Mouse (Mus musculus): ENCODE measurements at regions not wholly inside any gene's neighbourhood (a gene's known extent, or its start where the extent isn't known, plus 50 kb on each side); places are given as distances from the start of the nearest gene placed in this dataset.

- no peak for DNase-seq (ENCODE audit: low spot score)
Measured at GRCm38 (mm10) chr2:50627501-50627900, 330.9 kb upstream of the Mmadhc start.

GRCm38 (mm10) chr2:50625233-50625749 lies 328.7 kb upstream of the Mmadhc start:
- no peak for DNase-seq (ENCODE audit: low spot score)

DNA sequence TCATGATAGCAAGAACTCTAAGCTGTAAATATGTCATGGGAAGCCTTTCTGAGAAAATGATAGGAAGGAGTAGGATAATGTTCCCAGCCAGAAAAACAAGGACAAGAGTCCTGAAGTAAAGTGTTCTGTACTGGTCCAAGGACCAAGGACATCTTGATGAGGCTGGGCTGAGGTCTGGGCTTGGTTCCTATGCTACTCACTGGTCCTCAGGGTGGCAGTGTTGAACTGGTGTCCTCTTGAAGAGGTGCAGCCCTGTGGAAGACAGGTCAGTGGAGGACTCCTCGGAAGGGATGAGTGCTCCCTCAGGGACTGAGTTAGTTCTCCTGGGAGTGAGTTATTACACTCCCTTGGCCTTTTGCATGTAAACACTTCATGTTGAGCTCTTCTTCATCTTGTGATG lies 312.5 kb upstream of the Mmadhc start:
- DNase-seq (ENCODE audit: low spot score): peak; percentile 17

DNA sequence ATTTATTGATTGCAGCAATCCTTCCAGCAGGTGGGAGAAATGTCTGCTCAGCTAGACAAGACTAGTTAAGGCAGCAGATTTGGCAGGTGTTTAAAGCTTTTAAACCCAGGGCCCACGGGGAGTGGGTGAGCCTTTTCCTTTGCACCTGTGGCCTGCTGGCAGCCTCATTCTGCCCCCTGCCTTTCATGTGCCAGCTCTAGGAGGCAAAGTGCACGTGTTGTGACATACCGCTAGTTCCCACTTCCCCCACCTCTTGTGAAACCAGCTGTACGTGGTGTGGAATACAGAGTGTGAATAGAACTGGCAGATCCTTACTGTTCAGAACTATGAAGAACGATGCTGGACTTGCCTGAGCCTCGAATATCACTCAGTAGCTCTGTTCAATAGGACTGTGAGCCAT lies 292.6 kb upstream of the Mmadhc start:
- DNase-seq (ENCODE audit: low spot score): no peak

DNA sequence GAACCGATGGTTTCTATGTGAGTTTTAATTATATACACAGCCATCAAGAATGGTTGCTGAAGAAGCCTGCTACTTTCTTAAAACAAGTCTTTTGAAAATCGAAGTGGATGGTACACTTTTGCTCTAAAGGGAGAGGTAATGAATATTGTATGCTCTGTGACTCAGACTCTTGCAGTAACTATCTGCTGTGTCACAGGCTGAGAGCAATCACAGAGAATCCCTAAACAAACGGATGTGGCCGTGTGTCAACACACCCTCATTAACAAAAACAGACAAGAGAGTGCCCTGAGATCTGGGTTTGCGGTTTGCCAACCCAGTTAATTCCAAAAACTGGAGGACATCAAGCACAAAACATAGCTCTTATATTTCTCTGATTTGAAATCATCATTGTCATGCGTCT lies 292.1 kb upstream of the Mmadhc start:
- no peak for DNase-seq (ENCODE audit: low spot score)

DNA sequence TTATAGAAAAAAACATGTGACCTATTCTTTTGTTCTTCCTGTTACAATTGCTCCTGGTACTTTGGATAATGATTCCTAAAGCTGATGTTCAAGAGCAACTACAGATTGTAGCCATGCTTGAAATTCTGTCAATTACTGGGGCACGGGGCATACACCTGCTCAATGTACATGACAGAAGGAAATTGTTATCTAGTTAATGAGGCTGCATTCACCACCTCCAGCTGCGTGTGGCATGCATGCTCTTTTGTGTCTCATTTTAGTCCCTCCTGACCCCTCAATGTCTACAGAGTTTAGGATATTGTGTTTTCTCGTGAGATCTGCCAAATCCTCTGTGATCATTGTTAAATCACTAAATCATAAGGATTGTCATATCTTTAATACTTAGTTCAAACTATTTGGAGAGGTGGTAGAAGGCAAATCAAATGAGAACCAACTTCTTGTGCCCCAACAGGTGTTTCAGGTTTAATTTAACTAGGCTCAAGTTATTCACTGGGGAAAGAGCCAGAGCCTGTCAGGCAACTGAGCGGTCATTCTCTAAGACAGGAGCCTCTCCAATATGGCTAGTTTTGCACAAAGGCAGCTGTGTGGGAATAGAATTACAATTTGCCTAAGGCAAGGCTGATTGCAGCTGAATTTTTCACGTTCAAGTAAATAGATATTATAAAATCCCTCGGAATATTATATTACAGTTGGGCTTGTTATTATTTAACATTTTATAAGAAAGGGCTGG lies 289.9 kb upstream of the Mmadhc start:
- no peak for DNase-seq (ENCODE audit: low spot score)

GRCm38 (mm10) chr2:50579620-50580019 lies 283.0 kb upstream of the Mmadhc start:
- DNase-seq (ENCODE audit: low spot score): no peak

GRCm38 (mm10) chr2:50578278-50579043 lies 281.9 kb upstream of the Mmadhc start:
- no peak for DNase-seq (ENCODE audit: low spot score)

DNA sequence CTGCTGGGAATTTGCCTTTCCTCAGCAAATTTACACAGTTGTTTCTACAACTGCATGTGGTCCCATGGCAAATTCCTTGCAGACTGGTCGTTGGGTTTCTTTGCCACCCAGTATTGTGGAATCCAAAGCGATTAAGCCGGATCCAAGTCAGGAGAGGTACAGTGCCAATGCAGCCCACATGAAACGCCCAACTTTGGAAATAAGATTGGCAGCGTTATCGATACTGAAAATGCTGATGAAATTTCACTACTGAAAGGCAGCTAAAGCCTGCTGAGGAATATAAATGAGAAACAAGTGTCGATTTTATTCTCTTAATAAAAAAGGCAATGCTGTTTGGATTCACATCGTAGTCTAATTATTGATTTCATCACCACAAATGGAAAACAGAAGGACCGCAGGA lies 281.1 kb upstream of the Mmadhc start:
- DNase-seq (ENCODE audit: low spot score): no peak

DNA sequence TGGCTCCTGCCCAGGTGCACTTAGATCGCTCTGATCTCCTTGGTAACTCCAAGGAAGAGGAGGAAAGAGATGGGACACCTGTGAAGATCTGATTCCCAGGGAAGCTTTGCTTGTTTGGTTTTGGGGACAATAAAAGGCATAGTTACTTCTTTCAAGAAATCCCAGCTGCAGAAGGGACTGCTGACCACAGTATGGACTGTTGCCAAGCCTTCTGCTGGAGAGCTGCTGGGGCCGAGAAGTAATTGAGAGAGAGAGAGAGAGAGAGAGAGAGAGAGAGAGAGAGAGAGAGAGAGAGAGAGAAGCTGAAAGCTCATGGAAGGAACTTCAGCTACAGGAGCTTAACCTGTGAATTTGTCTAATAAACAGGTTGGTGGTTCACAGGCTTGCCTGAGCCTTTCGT lies 276.9 kb upstream of the Mmadhc start:
- no peak for DNase-seq (ENCODE audit: low spot score)

DNA sequence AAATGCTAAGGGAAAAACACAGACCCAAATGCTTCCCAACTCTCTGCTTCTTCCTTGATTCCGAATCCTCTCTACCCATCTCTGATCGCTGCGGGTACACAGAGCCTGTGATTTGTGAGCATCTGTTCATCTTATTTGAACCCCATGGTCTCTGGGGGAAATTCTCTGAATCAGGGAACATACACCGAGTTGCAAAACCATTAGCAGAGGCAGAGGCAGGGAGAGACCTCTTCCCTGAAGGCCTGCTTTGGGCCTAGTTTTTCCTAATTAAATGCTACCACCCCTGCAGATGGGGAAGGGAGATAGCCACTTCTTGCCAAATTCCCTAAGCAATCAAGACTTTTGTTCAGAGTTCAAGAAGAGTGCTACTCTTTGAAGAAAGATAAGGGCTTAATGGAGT lies 274.4 kb upstream of the Mmadhc start:
- DNase-seq (ENCODE audit: low spot score): no peak

DNA sequence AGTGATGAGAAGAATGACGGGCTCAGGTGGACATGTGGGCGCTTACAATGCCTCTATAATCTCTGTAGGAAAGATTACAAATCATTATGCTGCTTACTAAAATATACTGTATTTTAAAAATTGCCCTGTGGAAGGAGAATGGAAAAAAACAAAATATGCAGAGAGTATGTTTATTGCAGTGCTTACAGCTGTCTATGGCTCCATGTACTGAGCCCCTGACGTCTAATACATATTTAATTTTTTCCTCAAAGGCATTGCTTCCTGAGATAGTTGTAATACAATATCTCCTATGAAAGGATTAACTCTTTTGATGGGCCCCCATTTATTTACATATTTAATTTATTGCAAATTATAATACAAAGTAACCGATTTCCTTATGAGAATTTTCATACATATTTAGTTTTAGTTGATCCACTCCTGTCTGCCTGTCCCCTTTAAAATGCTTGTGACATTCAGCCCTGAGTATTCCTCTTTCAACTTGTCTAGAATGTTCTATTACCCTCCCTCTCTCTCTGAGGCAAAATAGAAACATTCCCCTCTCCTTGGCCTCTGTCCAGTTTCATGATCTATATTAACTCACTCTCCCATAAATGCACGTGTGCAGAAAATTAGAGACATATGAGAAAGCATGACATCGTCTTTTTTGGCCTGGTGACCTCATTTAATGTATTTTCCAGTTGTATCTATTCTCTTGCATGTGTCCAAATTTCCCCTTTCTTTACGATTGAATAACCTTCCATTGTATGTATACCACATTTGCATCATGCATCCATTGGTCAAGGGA lies 273.1 kb upstream of the Mmadhc start:
- DNase-seq (ENCODE audit: low spot score): no peak

- DNase-seq (ENCODE audit: low spot score): no peak
Measured at GRCm38 (mm10) chr2:50568777-50569501, 272.3 kb upstream of the Mmadhc start.

GRCm38 (mm10) chr2:50567542-50567941 lies 270.9 kb upstream of the Mmadhc start:
- DNase-seq (ENCODE audit: low spot score): no peak

- no peak for DNase-seq (ENCODE audit: low spot score)
Measured at GRCm38 (mm10) chr2:50554031-50554430, 257.4 kb upstream of the Mmadhc start.

GRCm38 (mm10) chr2:50552437-50552836 lies 255.8 kb upstream of the Mmadhc start:
- DNase-seq (ENCODE audit: low spot score): no peak

DNA sequence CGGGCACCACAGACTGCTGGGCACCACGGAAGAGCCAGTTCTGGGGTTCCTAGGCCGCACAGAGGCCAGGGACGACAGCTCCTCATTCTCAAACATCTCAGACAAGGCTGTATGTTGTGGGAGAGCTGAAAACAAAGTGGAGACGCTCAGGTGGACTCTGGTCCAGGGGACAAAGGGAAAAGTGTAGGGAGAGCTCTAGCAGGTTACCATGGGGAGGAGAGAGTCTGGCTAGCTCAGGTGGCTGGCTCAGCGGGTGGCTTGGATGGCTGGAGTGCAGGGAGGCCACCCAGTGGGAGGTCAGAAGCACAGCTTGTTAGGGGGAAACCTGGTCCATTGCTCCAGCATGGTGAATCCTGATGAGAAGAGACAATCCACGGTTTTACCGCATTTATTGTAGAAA lies 253.3 kb upstream of the Mmadhc start:
- no peak for DNase-seq (ENCODE audit: low spot score)

DNA sequence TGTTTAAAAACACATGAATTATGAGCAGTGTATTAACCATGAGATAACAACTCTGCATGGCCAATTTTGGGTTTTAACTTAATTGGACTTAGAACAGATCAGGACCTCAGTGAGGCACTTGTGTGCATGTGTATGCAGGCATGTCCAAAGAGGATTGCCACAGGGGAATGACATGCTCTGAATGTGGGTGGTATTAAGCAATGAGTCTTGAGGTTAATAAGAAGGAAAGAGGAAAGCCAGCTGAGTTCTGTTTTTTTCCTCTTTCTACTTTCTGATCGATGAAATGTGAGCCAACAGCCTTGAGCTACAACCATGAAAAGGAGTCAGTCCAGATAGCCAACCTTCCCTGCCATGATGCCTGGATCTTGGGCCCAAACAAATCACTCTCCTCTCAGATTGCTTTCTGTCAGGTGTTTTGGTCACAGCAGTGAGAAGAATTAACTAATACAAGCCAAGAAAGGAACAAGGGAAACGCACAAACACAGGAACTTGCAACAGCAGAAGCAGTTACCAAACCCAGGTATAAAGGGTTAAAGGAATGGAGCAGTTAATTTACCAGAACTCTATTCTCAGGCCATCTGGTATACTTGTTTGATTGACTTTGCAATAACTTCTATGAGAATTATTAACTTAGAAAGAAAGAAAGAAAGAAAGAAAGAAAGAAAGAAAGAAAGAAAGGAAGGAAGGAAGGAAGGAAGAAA lies 243.3 kb upstream of the Mmadhc start:
- DNase-seq (ENCODE audit: low spot score): no peak

- no peak for DNase-seq (ENCODE audit: low spot score)
Measured at GRCm38 (mm10) chr2:50538068-50538467, 241.5 kb upstream of the Mmadhc start.

- no peak for DNase-seq (ENCODE audit: low spot score)
Measured at GRCm38 (mm10) chr2:50535085-50535878, 238.7 kb upstream of the Mmadhc start.

DNA sequence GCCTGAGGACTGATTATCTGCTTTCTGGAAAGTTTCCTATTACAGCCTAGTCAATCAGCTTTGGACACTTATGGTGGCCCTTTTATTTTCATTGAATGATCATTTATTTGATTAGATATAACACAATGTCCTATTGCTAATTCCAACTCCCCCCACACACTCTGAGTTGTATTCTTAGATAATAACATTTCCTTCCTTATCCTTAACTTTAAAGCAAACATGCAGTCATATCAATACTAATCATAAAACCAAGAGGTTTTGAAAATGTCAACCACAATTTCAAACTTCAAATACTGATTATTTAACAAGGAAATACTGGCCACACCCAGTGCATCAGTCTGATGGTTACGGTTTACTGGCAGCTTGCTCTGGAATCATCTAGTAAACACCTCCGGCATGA lies 237.1 kb upstream of the Mmadhc start:
- DNase-seq (ENCODE audit: low spot score): no peak
